Mouse (Mus musculus): ENCODE measurements around the gene Cacng6.

The Cacng6 gene

DNA sequence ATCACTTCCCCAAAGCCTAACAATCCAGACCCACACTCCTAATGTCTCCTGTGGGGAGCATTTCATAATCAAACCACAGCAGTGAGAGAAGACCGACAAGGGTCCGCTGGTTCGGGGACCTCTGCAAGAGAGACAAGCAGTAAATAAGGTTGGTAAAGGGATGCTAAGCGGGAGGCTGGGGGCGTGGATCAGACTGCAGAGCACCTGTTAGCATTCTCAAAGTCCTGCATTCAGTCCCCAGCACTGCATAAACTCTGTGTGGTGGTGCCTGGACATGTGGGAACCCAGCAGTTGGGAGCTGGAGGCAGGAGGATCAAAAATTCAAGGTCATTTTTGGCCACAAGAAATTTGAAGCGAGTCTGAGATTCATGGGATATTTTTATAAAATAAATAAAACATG lies 4.1 kb upstream of the Cacng6 start:
- in situ Hi-C loops (cut with MboI, MseI) = no loop called here

DNA sequence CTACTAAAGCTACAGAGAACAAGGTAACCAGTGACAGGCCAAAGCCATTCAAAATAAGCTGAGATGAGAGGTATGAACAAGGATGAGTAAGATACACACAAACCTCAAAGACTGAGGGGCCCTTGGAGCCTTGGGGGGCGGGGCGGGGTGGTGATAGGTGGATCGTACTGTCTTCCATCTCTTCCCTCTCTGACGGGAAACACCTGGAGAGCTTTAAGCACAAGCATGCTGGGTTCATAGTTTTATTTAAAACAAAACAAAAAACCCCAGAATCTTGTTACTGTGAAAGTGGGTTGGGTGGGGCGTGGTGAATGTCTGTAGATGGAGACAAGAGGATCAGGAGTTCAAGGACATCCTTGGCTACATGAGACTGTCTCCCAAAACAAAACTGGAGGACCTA lies 3.5 kb upstream of the Cacng6 start:
- in situ Hi-C loops (cut with MboI, MseI) = no loop called here

DNA sequence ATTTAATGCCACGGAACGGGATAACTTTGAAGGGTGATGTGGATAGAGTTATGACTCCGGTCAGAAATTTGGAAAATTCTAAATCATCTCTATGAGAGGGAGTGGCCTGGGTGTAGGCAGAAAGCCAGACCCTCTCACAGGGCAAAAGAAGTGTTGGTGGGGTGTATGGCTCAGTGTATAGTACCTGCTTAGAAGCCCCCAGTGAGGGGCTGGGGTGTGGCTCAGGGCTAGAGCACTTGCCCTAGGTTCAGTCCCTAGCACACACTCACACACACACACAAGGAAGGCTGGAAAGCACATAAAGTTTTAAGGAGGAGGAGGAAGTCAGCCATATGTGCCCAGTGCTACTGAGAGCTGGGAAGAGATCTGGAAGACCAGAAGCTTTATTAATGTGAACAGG lies 2.7 kb upstream of the Cacng6 start:
- in situ Hi-C loops (cut with MboI, MseI) = no loop called here

DNA sequence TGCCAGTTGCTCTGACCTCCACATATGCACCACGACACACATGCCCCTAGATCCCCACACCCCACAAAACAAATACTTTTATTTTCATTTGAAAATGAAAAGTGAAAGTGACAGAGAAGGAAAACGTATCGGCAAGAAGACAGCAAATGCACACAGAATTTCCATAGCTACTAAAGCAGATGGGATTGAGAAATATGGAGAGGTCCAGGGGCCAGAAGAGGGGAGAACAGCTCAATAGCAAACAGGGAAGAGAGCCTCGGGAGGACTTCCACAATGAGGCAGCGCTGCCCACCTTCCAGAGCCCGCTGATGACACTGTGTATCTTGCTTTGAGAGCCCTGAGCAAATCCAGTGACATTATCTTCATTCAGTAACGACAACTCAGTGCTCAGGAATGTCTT lies 1.9 kb upstream of the Cacng6 start:
- in situ Hi-C loops (cut with MboI, MseI) = no loop called here

DNA sequence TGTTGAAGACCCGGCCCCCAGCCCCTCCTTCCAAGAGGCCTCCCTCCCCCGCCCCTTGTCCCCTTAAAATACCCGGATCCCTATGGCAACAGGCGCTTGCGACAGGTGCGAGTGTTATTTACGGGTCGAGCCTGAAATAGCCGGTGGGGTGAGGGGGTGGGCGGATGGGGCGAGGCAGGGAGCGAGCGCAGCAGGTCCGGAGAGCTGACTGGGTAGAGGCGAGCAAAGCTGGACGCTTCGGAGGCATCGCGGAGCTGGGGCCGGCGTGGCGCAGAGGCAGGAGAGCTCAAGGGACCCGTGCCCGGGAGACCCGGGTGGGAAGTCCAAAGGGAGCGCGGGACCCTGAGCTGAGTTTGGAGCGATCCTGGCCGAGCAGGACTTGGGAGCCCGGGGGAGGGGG lies 565 bp upstream of the Cacng6 start:
- in situ Hi-C loops (cut with MboI, MseI) = no loop called here

DNA sequence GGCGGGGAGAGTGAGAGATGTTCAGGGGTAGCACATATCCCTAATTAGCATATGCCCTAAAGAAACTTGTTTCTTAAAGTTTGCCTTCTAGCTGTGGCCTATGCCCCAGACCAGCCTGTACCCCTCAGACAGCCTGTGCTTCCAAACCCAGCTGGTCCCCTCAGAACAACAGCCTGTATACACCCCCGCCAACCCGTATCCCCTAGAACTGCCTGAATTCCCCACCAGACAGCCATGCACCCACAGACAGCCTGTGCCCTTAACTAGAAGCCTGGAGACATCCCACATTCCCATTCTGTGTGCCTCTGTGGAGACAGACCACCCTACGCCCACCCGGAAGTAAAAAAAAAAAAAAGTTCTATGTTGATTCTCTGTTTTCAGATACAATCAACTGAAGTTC lies 1.1 kb downstream of the Cacng6 start:
- in situ Hi-C loops (cut with MboI, MseI) = no loop called here

DNA sequence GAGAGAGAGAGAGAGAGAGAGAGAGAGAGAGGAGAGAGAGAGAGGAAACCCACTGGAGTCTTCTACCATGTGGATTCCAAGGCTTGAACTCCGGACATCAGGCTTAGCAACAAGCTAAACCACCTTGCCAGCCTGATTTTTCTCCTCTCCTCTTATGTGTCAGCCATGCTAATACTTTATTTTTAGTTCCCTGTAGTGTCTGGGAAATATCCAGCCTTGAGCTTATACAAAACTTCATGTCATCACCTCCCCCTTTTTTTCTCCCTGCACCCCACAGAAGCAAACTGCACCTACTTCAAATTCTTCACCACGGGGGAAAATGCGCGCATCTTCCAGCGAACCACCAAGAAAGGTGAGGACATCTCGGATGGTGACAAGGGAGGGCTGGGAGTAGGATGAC lies 6.2 kb downstream of the Cacng6 start:
- in situ Hi-C loops (cut with MboI, MseI) = no loop called here

DNA sequence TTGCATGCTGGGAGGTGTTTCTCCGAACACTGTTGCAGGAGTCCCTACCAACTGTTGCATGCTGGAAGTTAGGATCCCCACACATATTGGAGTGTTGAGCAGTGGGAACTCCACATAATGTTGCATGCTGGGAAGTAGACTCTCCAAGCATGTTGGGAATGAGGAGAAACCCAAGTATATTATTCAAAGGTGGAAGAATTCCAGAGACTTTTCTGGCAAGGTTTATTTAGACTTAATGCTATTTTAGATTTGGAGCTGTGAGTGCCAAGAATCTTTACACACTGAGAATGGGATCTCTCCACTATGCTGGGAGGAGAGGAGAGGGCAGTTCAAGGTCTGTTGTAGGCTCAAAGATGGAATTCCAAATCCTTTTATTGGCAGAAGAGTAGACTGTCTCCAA lies 8.1 kb downstream of the Cacng6 start:
- in situ Hi-C loops (cut with MboI, MseI) = no loop called here

DNA sequence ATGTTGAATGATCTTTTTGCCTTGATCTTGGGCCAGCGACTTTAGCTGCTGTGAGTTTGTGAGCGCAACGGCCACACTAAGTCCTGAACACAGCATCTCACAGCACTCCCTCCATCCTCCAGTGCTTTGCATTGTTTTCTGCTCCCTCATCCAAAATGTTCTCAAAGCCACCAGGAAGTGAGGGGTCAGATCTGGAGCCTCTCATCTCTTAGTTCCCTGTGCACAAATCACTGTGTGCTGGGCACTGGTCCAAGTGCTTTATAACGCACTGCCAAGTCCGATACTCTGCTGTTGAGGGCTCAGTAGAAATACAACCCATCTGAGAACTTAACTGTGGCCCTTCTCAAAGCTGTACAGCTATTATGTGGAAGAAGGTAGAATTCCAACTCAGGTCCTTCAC lies 13.9 kb downstream of the Cacng6 start:
- in situ Hi-C loops (cut with MboI, MseI) = no loop called here

DNA sequence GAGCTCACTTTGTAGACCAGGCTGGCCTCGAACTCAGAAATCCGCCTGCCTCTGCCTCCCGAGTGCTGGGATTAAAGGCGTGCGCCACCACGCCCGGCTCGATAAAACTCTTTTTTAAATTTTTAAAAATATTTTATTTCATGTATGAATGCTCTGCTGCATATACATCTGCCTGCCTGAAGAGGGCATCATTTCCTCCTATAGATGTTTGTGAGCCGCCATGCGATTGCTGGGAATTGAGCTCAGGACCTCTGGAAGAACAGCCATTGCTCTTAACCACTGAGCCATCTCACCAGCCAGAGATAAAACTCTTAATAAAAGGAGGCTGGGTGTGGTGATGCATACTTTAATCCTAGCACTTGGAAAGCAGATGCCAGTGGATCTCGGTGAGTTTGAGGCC lies 16.0 kb downstream of the Cacng6 start:
- in situ Hi-C loops (cut with MboI, MseI) = no loop called here

DNA sequence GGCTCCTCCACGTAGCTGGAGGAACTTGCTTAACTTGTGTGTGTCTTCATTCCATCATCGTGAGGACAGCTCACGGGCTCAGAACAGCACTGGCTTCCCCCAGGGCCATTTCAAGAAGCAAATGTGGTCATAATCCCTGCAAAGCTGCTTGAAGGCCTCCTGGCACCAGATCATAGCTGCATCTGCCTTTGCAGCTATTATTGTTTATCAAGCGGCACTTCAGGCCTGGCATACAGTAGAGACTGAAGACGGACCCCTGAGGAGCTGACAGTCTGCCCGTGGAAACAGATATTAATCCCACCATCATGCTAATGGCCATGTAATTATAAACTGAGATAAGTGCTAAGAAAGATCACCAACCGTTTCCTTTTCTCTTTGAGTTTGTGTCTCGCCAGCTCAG lies 16.5 kb downstream of the Cacng6 start:
- in situ Hi-C loops (cut with MboI, MseI) = no loop called here

DNA sequence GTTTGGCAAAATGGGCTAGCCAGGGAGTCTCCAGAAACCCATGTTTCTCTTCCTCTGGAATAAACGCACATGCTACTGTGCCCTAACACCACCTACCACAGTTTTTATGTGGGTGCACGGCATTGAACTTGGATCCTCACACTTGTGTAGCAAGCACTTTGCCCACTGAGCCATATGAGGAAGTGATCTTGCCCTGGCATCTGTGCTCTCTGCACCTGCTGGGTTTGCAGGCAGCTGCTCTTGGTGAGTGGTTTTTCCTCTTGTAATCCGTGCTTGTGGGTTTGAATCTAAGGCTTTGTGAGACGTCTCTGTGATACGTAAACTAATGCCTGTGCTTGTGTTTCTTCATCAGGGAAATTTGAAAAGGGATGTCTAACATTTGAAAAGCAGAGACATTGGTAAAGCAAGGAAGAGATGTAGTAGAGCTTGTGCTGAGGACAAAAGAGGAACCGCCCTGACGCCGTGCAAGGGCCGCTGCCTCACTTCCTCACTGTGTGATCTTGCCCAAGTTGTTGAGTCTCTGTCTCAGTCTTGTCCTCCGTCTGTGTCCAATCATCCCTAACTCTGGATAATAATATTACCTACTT lies 18.6 kb downstream of the Cacng6 start:
- in situ Hi-C loops (cut with MboI, MseI) = no loop called here

DNA sequence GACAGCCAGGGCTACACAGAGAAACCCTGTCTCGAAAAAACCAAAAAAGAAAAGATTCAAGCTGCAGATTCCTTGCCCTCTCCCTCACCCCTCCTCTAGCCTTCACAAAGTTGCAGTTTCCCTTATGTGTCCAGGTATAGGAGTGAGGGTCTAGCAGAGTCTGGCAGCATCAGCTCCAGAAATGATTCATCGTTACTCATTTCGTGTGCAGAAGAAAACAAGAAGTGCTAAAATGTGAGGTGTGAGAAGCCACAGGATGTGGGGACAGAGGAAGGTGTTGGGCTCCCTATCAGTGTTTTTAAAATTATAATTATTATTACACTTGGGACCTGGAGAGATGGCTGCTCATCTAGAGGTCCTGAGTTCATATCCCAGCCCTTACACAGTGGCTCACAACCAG lies 20.7 kb downstream of the Cacng6 start:
- in situ Hi-C loops (cut with MboI, MseI) = no loop called here

DNA sequence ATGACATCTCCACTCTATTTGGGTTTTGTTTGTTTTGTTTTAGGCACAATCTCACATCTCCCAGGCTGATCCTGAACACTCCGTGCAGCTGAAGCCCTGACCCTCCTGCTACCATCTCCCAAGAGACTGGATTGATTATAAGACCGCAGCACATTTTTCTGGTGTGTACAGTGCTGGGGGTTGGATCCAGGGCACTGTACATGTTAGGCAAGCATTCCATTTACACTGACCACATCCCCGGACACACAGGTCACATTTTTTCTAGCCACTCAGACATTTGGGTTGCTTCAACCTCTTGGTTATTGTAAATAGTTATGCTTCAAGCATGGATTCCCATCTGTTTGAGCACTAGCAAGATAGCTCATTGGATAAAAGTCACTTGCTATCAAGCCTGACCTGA lies 22.6 kb downstream of the Cacng6 start:
- in situ Hi-C loops (cut with MboI, MseI) = no loop called here

DNA sequence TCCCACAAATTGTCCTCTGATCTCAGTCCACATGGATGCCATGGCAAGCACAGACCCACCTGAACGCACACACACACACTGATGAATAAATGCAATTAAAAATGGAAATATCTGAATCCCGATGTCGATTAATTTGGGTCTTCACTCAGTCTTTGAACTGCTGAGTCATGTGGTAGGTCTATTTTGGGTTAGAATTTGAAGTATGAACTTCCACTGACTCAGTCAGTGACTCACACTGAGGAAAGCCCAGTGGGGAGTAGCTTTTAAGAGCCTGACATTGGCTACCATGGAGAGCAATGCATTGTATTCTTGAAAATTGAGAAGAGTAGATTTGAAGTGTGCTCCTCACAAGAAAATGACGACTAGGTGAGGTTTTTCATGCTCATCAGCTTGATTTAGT lies 23.0 kb downstream of the Cacng6 start:
- in situ Hi-C loops (cut with MboI, MseI) = no loop called here

DNA sequence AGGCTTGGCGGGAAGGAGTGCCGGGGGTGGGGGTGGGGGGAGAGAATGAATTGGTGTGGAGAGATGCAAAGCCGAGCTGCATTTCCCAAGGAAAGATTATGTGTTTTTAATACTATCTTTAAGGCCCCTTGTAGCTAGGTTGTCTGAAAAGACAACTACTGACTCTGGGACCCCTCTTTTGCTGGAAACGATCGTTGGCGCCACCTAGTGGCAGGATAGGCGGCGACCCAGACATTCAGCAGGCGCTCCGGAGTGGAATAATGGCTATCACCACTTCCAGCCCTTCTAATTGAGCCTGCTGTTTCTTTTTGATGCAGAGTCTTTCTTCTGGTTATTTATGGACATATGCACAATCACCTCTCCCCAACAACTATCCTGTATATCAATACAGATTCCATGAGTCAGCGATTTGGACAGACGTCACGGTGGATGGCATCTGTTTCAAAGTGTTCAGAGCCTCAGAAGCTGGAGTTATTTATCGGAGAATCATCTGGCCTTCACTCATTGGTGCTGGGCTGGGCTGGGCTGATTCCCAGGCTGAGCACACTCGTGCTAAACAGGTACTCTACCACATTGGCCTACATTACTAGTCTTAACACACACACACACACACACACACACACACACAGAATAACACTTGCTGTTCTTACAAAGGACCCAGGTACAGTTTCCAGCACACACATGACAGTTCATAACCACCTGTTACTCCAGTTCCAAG lies 24.9 kb downstream of the Cacng6 start:
- in situ Hi-C loops (cut with MboI, MseI) = no loop called here

DNA sequence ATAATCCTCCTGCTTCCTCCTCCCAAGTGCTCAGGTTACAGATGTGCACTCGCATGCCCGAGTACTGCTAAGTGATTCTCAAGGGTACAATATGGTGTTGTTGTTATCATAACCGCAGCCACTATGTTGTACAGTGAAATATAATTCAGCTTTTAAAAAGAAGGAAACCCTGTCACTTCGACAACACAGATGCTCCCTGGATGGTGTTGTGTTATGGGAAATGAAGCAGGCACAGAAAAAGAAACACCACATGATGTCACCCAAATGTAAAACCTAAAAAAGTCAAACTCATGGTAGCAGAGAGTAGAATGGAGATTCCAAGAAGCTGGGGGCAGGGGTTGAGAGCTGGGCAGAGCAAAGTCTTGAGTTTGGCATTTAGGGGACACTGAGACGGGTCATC lies 26.7 kb downstream of the Cacng6 start:
- in situ Hi-C loops (cut with MboI, MseI) = no loop called here

DNA sequence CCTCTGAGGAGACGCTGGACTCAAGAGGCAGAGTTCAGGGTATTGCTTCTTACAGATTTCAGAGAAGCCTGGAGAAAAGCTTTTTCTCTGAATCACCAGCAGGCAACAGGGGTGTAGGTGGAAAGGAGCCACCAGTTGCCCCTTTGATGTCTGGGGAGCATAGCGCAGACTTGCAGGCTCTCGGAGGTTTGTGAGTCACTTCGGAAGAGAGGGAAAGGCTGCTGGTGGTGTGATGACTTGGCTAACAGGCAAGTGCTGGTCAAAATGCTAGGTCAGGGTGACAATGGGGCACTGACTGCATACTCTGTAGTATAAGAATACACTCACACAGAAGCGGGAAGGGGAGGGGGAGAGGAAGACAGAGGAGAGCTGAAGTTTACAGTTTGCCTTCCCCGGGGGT lies 27.2 kb downstream of the Cacng6 start:
- in situ Hi-C loops (cut with MboI, MseI) = no loop called here

DNA sequence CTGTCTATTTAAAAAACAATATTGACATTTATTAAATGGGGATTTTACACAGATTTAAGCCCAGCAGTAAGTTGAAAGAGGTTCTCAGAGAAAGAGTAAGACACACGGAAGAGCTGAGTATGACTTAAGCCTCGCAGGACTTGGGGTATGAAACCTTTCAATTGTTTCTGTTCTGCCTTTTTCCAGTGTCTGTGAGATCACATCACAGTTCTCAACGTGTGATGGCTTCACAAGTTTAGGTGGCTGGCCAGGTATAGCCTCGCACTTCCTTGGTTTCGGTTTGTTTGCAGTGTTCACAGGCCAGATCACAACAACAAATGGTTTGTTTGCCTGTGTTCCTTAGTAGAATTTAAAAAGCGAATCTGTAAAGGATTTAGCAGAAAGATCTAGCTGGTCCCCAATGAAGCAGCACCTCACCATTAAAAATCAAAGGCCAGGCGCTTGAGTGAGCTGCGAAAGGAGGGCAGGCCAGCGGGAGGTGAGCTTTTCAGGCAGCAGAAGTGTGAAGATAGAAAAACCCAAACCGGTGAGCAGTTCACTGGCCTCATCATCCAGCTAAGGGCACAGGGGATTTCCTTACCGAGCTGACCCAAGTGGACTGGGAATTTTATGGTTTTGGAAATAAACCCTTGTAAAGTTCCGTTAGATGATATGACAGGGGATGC lies 29.0 kb downstream of the Cacng6 start:
- in situ Hi-C loops (cut with MboI, MseI) = no loop called here

DNA sequence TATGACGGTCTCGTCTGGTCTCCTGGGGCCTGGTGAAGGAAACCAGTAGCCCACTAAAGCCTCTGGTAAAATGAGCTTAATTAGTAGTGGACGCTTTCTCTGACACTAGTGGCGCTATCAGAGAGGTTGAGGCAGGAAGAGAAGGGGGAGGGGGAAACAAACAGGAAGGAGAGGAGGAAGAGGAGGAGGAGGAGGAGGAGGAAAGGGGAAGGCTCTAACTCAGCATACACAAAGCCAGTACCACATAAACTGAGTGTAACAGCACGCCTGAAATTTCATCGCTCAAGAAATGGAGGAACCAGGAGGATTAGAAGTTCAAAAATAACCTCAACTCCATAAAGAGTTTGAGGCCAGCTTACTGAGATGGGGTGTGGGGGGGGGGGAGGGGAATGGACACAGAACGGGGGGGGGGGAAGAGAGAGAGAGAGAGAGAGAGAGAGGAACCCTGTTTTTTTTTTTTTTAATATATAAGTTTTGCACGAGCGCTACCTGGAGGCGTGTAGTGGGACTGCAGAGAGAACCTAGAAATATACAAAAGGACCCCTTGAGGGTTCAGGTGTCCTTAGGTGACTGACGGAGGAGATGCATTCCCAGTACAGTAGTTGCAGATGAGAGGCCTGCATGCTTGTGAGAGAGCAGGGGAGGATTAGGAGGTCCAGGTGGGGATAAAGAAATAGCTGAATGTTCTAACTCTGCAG lies 29.6 kb downstream of the Cacng6 start:
- in situ Hi-C loops (cut with MboI, MseI) = no loop called here

DNA sequence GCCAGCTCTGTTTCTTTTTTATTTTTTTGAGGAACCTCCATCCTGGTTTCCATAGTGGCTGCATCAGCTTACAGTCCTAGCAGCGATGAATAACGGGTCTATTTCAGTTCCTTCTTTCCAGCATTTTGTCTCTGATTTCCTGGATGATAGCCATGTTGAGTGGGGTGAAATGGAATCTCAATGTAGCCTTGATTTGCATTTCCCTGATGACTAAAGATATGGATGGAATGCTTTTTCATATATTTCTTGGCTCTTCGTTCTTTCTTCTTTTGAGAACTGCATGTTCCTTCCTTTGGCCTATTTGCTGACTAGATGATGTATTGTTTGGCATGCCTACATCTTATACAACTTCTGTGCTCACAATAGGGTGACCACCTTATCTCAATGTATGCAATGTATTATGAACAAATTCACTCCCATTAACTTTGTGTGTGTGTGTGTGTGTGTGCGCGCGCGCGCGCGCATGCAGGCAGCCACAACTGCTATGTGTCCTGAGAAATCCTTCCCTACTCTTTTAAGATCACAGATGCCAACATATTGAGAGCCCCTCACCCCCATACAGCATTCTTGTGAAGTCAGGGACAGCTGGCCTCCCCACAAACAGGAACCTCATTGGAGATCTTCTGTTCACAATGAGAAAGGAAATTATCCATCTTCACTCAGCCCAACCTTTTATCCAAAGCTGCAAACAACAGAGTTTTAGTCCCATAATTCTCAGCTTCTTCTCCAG lies 33.3 kb downstream of the Cacng6 start:
- in situ Hi-C loops (cut with MboI, MseI) = loop anchor here (5.0 kb wide), 1 partner anchor 235 kb away; no protein-coding TSS in a partner anchor

DNA sequence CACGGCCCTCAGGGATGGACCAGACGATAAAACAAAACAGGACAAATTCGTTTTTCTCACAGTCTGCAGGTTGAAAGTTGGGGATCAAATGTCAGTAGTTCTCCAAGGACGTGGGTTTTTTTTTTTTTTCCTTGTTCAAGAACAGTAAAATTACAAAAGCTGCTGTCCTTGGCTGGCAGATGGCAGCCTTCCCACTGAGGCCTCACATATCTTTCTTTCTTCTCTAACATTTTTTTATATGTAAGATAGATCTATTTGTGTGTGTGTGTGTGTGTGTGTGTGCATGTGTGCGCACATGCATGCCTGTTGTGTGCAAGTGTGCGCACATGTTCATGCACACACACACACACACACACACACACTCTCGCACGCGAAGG lies 33.8 kb downstream of the Cacng6 start:
- in situ Hi-C loops (cut with MboI, MseI) = loop anchor here (5.0 kb wide), 1 partner anchor 236 kb away; no protein-coding TSS in a partner anchor

All from T-helper 2 cell (primary cell).